Mouse (Mus musculus): ENCODE data around the gene Noa1.

The Noa1 gene

GRCm38 (mm10) chr5:77309924-77310772 is at the start of gene Noa1, which contains the start of gene Polr2b:
TSS of gene Noa1 (minus strand) at chr5:77310084.
TSS of gene Polr2b (plus strand) at chr5:77310147.
- DNase-seq (ENCODE audit: low spot score in 2 of 2) = peak; percentile 95 to 97

- no peak for DNase-seq (ENCODE audit: low spot score in 2 of 2)
Measured at GRCm38 (mm10) chr5:77358347-77358746, 48.5 kb upstream of the Noa1 start.

- DNase-seq (ENCODE audit: low spot score in 2 of 2) = no peak
Measured at GRCm38 (mm10) chr5:77357405-77358149, 47.7 kb upstream of the Noa1 start.

GRCm38 (mm10) chr5:77355307-77356265 is 45.7 kb upstream of the Noa1 start:
- DNase-seq (ENCODE audit: low spot score in 2 of 2) = no peak

GRCm38 (mm10) chr5:77354361-77354787 is 44.5 kb upstream of the Noa1 start:
- DNase-seq (ENCODE audit: low spot score in 2 of 2) = peak; percentile 79 to 87

- DNase-seq (ENCODE audit: low spot score in 2 of 2) = no peak
Measured at GRCm38 (mm10) chr5:77351691-77352090, 41.8 kb upstream of the Noa1 start.

GRCm38 (mm10) chr5:77349971-77350658 is 40.2 kb upstream of the Noa1 start:
- no peak for DNase-seq (ENCODE audit: low spot score in 2 of 2)

- DNase-seq (ENCODE audit: low spot score in 2 of 2) = no peak
Measured at GRCm38 (mm10) chr5:77348901-77349300, 39.0 kb upstream of the Noa1 start.

GRCm38 (mm10) chr5:77340033-77340432 is 30.1 kb upstream of the Noa1 start:
- no peak for DNase-seq (ENCODE audit: low spot score in 2 of 2)

GRCm38 (mm10) chr5:77330154-77330553 is 20.3 kb upstream of the Noa1 start:
- no peak for DNase-seq (ENCODE audit: low spot score in 2 of 2)

- DNase-seq (ENCODE audit: low spot score in 2 of 2) = no peak
Measured at GRCm38 (mm10) chr5:77324936-77325335, 15.1 kb upstream of the Noa1 start.

- no peak for DNase-seq (ENCODE audit: low spot score in 2 of 2)
Measured at GRCm38 (mm10) chr5:77314986-77315385, 5.1 kb upstream of the Noa1 start.

- no peak for DNase-seq (ENCODE audit: low spot score in 2 of 2)
Measured at GRCm38 (mm10) chr5:77314206-77314605, 4.3 kb upstream of the Noa1 start.

GRCm38 (mm10) chr5:77309051-77309906 is 605 bp downstream of the Noa1 start:
- peak; percentile 16 for DNase-seq (ENCODE audit: low spot score in 2 of 2)

GRCm38 (mm10) chr5:77307821-77308553 is 1.9 kb downstream of the Noa1 start:
- no peak for DNase-seq (ENCODE audit: low spot score in 2 of 2)

- peak in 1 of 2 experiments; percentile 9 for DNase-seq (ENCODE audit: low spot score in 2 of 2)
Measured at GRCm38 (mm10) chr5:77301296-77301903, 8.5 kb downstream of the Noa1 start.

GRCm38 (mm10) chr5:77299486-77299885 is 10.4 kb downstream of the Noa1 start:
- no peak for DNase-seq (ENCODE audit: low spot score in 2 of 2)

- no peak for DNase-seq (ENCODE audit: low spot score in 2 of 2)
Measured at GRCm38 (mm10) chr5:77292803-77293522, 16.9 kb downstream of the Noa1 start.
